Mouse (Mus musculus): ENCODE data around the gene Fam102b. TPM values are rescaled to one million over a fixed set of nuclear protein-coding genes. Genes with fewer than 3 reads are reported as not detected.
A peak's percentile ranks its signal among the peaks of the same experiment; 100 is the strongest.

Fam102b gene
- polyA plus RNA-seq, 2 experiments: 1.3 to 2.0 TPM

DNA sequence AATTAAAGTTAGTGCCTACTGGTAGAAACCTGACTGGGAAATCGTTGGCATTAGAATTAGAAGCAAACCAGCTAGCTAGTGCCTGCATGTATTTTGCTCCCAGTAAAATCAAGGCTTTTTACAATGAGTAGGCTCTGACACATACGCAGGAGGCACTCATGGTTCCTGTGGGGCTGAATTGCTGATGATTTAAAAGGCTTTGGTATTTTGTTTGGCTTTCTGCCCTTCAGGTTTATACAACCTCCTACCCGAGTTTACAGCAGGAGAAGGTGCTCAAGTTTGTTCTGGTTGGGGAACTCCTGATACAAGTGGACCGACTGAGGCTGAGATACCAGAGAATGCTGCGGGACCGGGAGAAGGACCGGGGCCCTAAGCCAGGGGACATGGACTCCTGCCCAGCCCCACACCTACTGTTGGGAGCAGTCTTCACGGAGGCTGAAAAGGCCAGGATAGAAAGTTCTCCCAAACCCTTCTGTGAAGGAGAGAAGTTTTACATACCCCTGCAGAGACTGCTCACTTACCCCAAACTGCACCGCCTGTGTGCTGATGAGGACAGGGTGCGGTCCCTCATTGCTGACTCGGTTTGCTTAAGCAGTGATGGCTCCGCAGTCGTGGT lies 67.6 kb downstream of the Fam102b start:
- H3K9me3 ChIP-seq (ENCODE audit: control insufficient read depth, low read length): no peaks in the 10 kb centered on the region
- H3K27ac ChIP-seq: no peak overlapping the region
- H3K36me3 ChIP-seq (replicated peaks; ENCODE audit: control insufficient read depth, insufficient read depth, low read depth): no peaks in the 10 kb centered on the region
- ATAC-seq (ENCODE audit: insufficient read depth): no peak
- H3K27me3 ChIP-seq (ENCODE audit: control insufficient read depth, insufficient read depth, low read length): no peaks in the 10 kb centered on the region
- WGBS (ENCODE audit: insufficient replicate concordance): 69% methylated on average over 13 of the region's 13 CpGs
- H3K4me2 ChIP-seq (ENCODE audit: low read depth): no peak overlapping the region
- no peak for DNase-seq (ENCODE audit: low read depth in 3 of 3, low spot score in 3 of 3)
- H3K4me1 ChIP-seq (replicated peaks; ENCODE audit: control insufficient read depth in 2 of 2, insufficient read depth in 2 of 2, low read length in 1 of 2): peaks cover 0 to 3% of the 10 kb centered on the region in 2 experiments; a peak in 2 of 4 replicates
- no peak overlapping the region for H3K9ac ChIP-seq (replicated peaks)
- TF ChIP-seq EP300 (IDR thresholded peaks at IDR 0.05; ENCODE audit: low read depth) (no peak), CTCF (IDR thresholded peaks at IDR 0.05; ENCODE audit: low read depth) (no peak)
- H3K4me3 ChIP-seq (ENCODE audit: insufficient read depth in 1 of 2, low read depth in 2 of 2, low read length in 2 of 2): no peak overlapping the region

DNA sequence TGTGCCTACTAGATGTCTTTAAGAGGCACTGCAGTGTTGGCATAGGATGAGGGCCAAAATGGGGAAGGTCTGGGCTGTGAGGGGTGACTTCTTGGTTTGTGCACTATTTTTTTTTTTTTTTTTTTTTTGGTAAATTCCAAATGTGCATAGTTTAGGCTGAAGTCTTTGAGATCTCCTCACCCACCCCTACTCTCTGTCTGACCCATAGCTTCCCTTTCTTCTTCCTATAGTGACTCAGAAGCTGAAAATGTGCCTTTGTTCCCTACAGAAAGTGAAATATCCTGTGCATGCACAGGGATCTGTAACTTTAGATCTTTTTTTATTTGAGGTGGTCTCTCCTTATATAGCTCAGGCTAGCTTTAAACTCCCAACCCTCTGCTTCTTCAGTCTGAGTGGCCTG lies 69.4 kb downstream of the Fam102b start:
- Histone ChIP-seq H3K4me3 (ENCODE audit: insufficient read depth in 1 of 2, low read depth in 2 of 2, low read length in 2 of 2) (no peak overlapping the region), H3K9ac (replicated peaks) (no peak overlapping the region), H3K4me1 (replicated peaks; ENCODE audit: control insufficient read depth in 2 of 2, insufficient read depth in 2 of 2, low read length in 1 of 2) (peaks cover 0 to 3% of the 10 kb centered on the region in 2 experiments; a peak in 2 of 4 replicates), H3K4me2 (ENCODE audit: low read depth) (no peak overlapping the region), H3K9me3 (ENCODE audit: control insufficient read depth, low read length) (no peaks in the 10 kb centered on the region), H3K27me3 (ENCODE audit: control insufficient read depth, insufficient read depth, low read length) (no peaks in the 10 kb centered on the region), H3K27ac (no peak overlapping the region), H3K36me3 (replicated peaks; ENCODE audit: control insufficient read depth, insufficient read depth, low read depth) (no peaks in the 10 kb centered on the region)
- DNase-seq (ENCODE audit: low read depth in 3 of 3, low spot score in 3 of 3): no peak
- TF ChIP-seq EP300 (IDR thresholded peaks at IDR 0.05; ENCODE audit: low read depth) (no peak), CTCF (IDR thresholded peaks at IDR 0.05; ENCODE audit: low read depth) (no peak)
- no peak for ATAC-seq (ENCODE audit: insufficient read depth)

DNA sequence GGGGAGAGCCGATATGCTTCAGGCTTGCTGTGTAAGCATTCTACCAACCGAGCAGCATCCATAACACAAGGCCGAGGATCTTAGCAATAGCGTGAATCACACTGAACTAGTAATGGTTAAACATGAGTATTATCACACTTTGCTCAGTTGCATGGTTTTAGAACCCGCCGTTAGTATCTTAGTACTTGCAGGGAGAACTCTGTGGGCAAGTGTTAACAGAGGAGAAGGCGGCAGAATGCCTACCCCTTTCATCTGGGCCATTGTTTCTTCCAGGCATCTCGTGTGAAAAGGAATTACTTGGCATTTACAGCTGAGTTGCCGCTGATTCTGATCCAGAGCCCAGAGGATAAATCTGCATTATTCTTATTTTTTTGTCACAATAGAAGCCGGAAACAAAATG lies 86.4 kb downstream of the Fam102b start:
- no peaks in the 10 kb centered on the region for H3K4me1 ChIP-seq (replicated peaks; ENCODE audit: control insufficient read depth in 2 of 2, insufficient read depth in 2 of 2, low read length in 1 of 2)
- WGBS (ENCODE audit: insufficient replicate concordance): 74% methylated on average over 10 of the region's 10 CpGs

DNA sequence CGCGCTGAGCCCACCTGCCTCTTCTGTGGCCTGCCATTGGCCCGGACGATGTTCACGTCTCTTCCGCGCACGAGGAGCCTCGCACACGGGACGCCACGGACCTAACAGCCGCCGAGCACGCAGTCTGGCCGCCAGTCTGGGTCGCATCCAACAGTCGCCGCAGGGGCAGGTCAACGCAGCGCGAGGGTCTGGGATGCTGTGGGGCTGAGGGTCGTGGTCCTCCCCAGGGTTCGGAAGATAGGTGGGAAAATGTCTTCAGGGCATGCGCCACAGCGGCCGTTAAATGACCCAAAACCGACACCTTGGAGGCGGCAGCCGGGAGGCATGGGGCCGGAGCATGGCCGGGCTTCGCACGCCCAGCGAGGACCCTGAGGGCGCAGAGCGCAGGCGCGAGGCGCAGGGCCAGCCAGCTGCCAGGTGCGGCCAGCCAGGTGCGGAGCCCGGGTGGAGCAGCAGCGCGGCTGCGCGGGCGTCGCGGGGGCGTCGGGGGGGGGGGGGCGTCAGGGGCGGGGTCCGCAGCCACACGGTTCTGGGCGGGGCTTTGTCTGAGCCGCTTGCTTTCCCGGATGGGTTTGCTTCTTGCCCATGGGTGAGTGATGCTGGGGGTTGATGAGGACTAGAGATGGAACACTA lies 87.3 kb downstream of the Fam102b start, which contains the start of gene Gm9857:
Gene Gm9857 (minus strand): TSS at position 445 of the 633 bp plus-strand sequence.
- 47% methylated on average over 59 of the region's 59 CpGs for WGBS (ENCODE audit: insufficient replicate concordance)
- H3K27ac ChIP-seq: no peak within 1 kb of the TSS
- H3K36me3 ChIP-seq (replicated peaks; ENCODE audit: control insufficient read depth, insufficient read depth, low read depth): no peaks in the 10 kb centered on the region
- no peaks in the 10 kb centered on the region for H3K4me1 ChIP-seq (replicated peaks; ENCODE audit: control insufficient read depth in 2 of 2, insufficient read depth in 2 of 2, low read length in 1 of 2)
- no peak within 1 kb of the TSS for H3K9ac ChIP-seq (replicated peaks)
- H3K9me3 ChIP-seq (ENCODE audit: control insufficient read depth, low read length): no peaks in the 10 kb centered on the region
- TF ChIP-seq EP300 (IDR thresholded peaks at IDR 0.05; ENCODE audit: low read depth) (no peak), CTCF (IDR thresholded peaks at IDR 0.05; ENCODE audit: low read depth) (no peak)
- H3K4me3 ChIP-seq (ENCODE audit: insufficient read depth in 1 of 2, low read depth in 2 of 2, low read length in 2 of 2): no peak within 1 kb of the TSS; a peak in 1 of 4 replicates
- no peaks in the 10 kb centered on the region for H3K27me3 ChIP-seq (ENCODE audit: control insufficient read depth, insufficient read depth, low read length)
- DNase-seq (ENCODE audit: low read depth in 3 of 3, low spot score in 3 of 3) (no peak), ATAC-seq (ENCODE audit: insufficient read depth) (no peak)
- peak within 1 kb of the TSS; percentile 46 for H3K4me2 ChIP-seq (ENCODE audit: low read depth)

More for the DNA sequence above, 86.4 kb downstream of the Fam102b start:
- TF ChIP-seq EP300 (IDR thresholded peaks at IDR 0.05; ENCODE audit: low read depth) (no peak), CTCF (IDR thresholded peaks at IDR 0.05; ENCODE audit: low read depth) (no peak)
- H3K4me2 ChIP-seq (ENCODE audit: low read depth): no peak overlapping the region
- ATAC-seq (ENCODE audit: insufficient read depth): no peak
- no peak overlapping the region for H3K9ac ChIP-seq (replicated peaks)
- no peaks in the 10 kb centered on the region for H3K36me3 ChIP-seq (replicated peaks; ENCODE audit: control insufficient read depth, insufficient read depth, low read depth)
- H3K27ac ChIP-seq: no peak overlapping the region
- no peak for DNase-seq (ENCODE audit: low read depth in 3 of 3, low spot score in 3 of 3)
- H3K9me3 ChIP-seq (ENCODE audit: control insufficient read depth, low read length): no peaks in the 10 kb centered on the region
- no peak overlapping the region for H3K4me3 ChIP-seq (ENCODE audit: insufficient read depth in 1 of 2, low read depth in 2 of 2, low read length in 2 of 2)
- H3K27me3 ChIP-seq (ENCODE audit: control insufficient read depth, insufficient read depth, low read length): no peaks in the 10 kb centered on the region

DNA sequence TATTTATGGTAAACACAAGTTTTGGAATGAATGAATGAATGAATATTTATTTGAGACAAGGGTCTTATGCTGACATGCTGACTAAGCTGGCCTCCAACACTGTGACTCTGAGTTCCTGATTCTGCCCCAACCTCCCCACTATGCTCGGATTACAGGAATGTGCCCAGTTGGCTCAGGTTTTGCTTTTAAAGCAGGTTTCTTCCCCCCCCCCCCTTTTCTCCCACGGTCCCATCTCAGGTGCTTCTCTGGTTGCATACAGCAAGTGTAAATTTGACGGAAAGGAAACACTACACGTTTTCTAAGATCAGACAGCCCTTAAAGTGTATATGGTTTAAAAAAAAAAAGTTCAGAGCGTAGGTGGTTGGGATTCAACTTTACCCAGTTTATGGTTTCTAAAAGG lies 87.8 kb downstream of the Fam102b start, which contains the start of gene Henmt1:
Gene Henmt1 (plus strand): TSS at position 301 of the 400 bp plus-strand sequence.
- Histone ChIP-seq H3K4me1 (replicated peaks; ENCODE audit: control insufficient read depth in 2 of 2, insufficient read depth in 2 of 2, low read length in 1 of 2) (no peaks in the 10 kb centered on the region), H3K27ac (no peak within 1 kb of the TSS), H3K9ac (replicated peaks) (no peak within 1 kb of the TSS), H3K27me3 (ENCODE audit: control insufficient read depth, insufficient read depth, low read length) (no peaks in the 10 kb centered on the region), H3K4me3 (ENCODE audit: insufficient read depth in 1 of 2, low read depth in 2 of 2, low read length in 2 of 2) (no peak within 1 kb of the TSS; a peak in 1 of 4 replicates), H3K9me3 (ENCODE audit: control insufficient read depth, low read length) (no peaks in the 10 kb centered on the region), H3K4me2 (ENCODE audit: low read depth) (peak within 1 kb of the TSS; percentile 46), H3K36me3 (replicated peaks; ENCODE audit: control insufficient read depth, insufficient read depth, low read depth) (no peaks in the 10 kb centered on the region)
- WGBS (ENCODE audit: insufficient replicate concordance): 64% methylated on average over 5 of the region's 5 CpGs
- no peak for DNase-seq (ENCODE audit: low read depth in 3 of 3, low spot score in 3 of 3)
- TF ChIP-seq CTCF (IDR thresholded peaks at IDR 0.05; ENCODE audit: low read depth): no peak
- no peak for TF ChIP-seq EP300 (IDR thresholded peaks at IDR 0.05; ENCODE audit: low read depth)
- ATAC-seq (ENCODE audit: insufficient read depth): no peak

Data from liver, embryonic 14.5 days (tissue).